10 mouse cellular contexts compared by ENCODE assay signal in genomic region chr10:14511904-14512663, GRCm38 (mm10). TPM values are rescaled to one million over a fixed set of nuclear protein-coding genes. Genes with fewer than 3 reads are reported as not detected.
DNase-seq lines count a peak whose midpoint lies in the region; ATAC-seq lines count a peak whose summit lies in the region.
"Had no signal": no experiment of that assay in that cellular context is flagged by ENCODE, and none has a peak within 500 bp of the region (broad histone marks: within the 10 kb centered on the region; RNA-seq: fewer than 3 reads in every experiment).

No protein-coding gene starts in this region.

- ATAC-seq in lung, embryonic 15.5 days (ENCODE audit: borderline replicate concordance, extremely low read depth, low FRiP score, low TSS enrichment), result peak; percentile 62; the same call in 1 of the 2 replicates
- ATAC-seq in embryonic facial prominence, embryonic 11.5 days (replicated peaks; ENCODE audit: insufficient number of reproducible peaks, low FRiP score, low TSS enrichment, low read depth), result peak; percentile 73; the same call in 1 of the 2 replicates
- ATAC-seq in hindbrain, embryonic 12.5 days (ENCODE audit: low FRiP score), result peak; percentile 66; the same call in 1 of the 2 replicates
- peak; percentile 72 for ATAC-seq in midbrain, embryonic 15.5 days (replicated peaks)
- ATAC-seq in megakaryocyte progenitor cell, adult 5-6 weeks (replicated peaks; ENCODE audit: poor library complexity), result no peak

- H3K4me2 ChIP-seq in lung, embryonic 15.5 days, result no peak overlapping the region
- H3K4me2 ChIP-seq in embryonic facial prominence, embryonic 11.5 days (ENCODE audit: low read depth, low read length), result no peak overlapping the region
- no peak overlapping the region for H3K4me2 ChIP-seq in hindbrain, embryonic 12.5 days (replicated peaks)
- H3K4me2 ChIP-seq in midbrain, embryonic 15.5 days, result no peak overlapping the region

- H3K9ac ChIP-seq in lung, embryonic 15.5 days, result no peak overlapping the region
- H3K9ac ChIP-seq in embryonic facial prominence, embryonic 11.5 days (replicated peaks; ENCODE audit: low read length), result no peak overlapping the region
- H3K9ac ChIP-seq in hindbrain, embryonic 12.5 days, result no peak overlapping the region
- H3K9ac ChIP-seq in midbrain, embryonic 15.5 days, result no peak overlapping the region

- DNase-seq in lung, postnatal 14 days, result no peak
- DNase-seq in embryonic facial prominence, embryonic 11.5 days (ENCODE audit: low spot score), result no peak
- no peak for DNase-seq in right cerebral cortex, postnatal 14 days
- no peak for DNase-seq in heart, postnatal 14 days
- DNase-seq: kidney, postnatal 14 days had no signal

- no peaks in the 10 kb centered on the region for H3K9me3 ChIP-seq in lung, embryonic 15.5 days
- no peaks in the 10 kb centered on the region for H3K9me3 ChIP-seq in embryonic facial prominence, embryonic 11.5 days (replicated peaks; ENCODE audit: control insufficient read depth, low read length)
- H3K9me3 ChIP-seq in hindbrain, embryonic 12.5 days (replicated peaks), result no peaks in the 10 kb centered on the region
- H3K9me3 ChIP-seq in midbrain, embryonic 15.5 days, result no peaks in the 10 kb centered on the region

- H3K36me3 ChIP-seq in lung, embryonic 15.5 days, result no peaks in the 10 kb centered on the region
- no peaks in the 10 kb centered on the region for H3K36me3 ChIP-seq in embryonic facial prominence, embryonic 11.5 days (replicated peaks; ENCODE audit: control insufficient read depth, insufficient read depth, low read depth, low read length)
- no peaks in the 10 kb centered on the region for H3K36me3 ChIP-seq in hindbrain, embryonic 12.5 days
- H3K36me3 ChIP-seq in midbrain, embryonic 15.5 days (replicated peaks), result no peaks in the 10 kb centered on the region

- H3K27me3 ChIP-seq in lung, embryonic 15.5 days, result no peaks in the 10 kb centered on the region
- no peaks in the 10 kb centered on the region for H3K27me3 ChIP-seq in embryonic facial prominence, embryonic 11.5 days (ENCODE audit: control insufficient read depth, insufficient read depth, low read length)
- no peaks in the 10 kb centered on the region for H3K27me3 ChIP-seq in hindbrain, embryonic 12.5 days
- no peaks in the 10 kb centered on the region for H3K27me3 ChIP-seq in midbrain, embryonic 15.5 days (replicated peaks)

- H3K4me3 ChIP-seq in lung, embryonic 15.5 days, result no peak overlapping the region
- no peak overlapping the region for H3K4me3 ChIP-seq in embryonic facial prominence, embryonic 11.5 days (ENCODE audit: low read depth, low read length)
- no peak overlapping the region for H3K4me3 ChIP-seq in hindbrain, embryonic 12.5 days
- no peak overlapping the region for H3K4me3 ChIP-seq in midbrain, embryonic 15.5 days
- H3K4me3 ChIP-seq: left cerebral cortex, adult 2 months had no signal

- WGBS in lung, embryonic 15.5 days, result 55% methylated on average over 2 of the region's 2 CpGs
- 34% methylated on average over 2 of the region's 2 CpGs for WGBS in embryonic facial prominence, embryonic 11.5 days
- WGBS in hindbrain, embryonic 12.5 days, result 28% methylated on average over 2 of the region's 2 CpGs
- 15% methylated on average over 2 of the region's 2 CpGs for WGBS in midbrain, embryonic 15.5 days

- peaks cover 13% of the 10 kb centered on the region for H3K4me1 ChIP-seq in lung, embryonic 15.5 days
- no peaks in the 10 kb centered on the region for H3K4me1 ChIP-seq in embryonic facial prominence, embryonic 11.5 days (ENCODE audit: control insufficient read depth, insufficient read depth, low read length)
- H3K4me1 ChIP-seq in hindbrain, embryonic 12.5 days, result peaks cover 4% of the 10 kb centered on the region; the same call in 1 of the 2 replicates
- no peaks in the 10 kb centered on the region for H3K4me1 ChIP-seq in midbrain, embryonic 15.5 days

- peak overlapping the region; percentile 58 for H3K27ac ChIP-seq in lung, embryonic 15.5 days
- H3K27ac ChIP-seq in embryonic facial prominence, embryonic 11.5 days (replicated peaks; ENCODE audit: low read depth, low read length), result no peak overlapping the region
- H3K27ac ChIP-seq in hindbrain, embryonic 12.5 days, result no peak overlapping the region
- no peak overlapping the region for H3K27ac ChIP-seq in midbrain, embryonic 15.5 days
- H3K27ac ChIP-seq: left cerebral cortex, adult 2 months had no signal

- intact Hi-C loops in heart, postnatal 14 days (cut with DNase I), result no loop called here

RNA-seq across cellular contexts. Expression of gene Adgrg6, which starts 33.4 kb away (rescaled TPM):
- polyA plus RNA-seq in lung, embryonic 15.5 days (2015; fragmentation: Nextera tagmentation; extraction: Ambion mirVana), result 23.4 and 23.7 TPM in 2 replicates
- 1.4 and 3.5 TPM in 2 replicates for polyA plus RNA-seq in embryonic facial prominence, embryonic 11.5 days (2014; fragmentation: Nextera tagmentation; extraction: Ambion mirVana)
- polyA plus RNA-seq in hindbrain, embryonic 12.5 days (2016; fragmentation: Nextera tagmentation; extraction: Ambion mirVana), result 4.2 and 5.3 TPM in 2 replicates
- polyA plus RNA-seq in midbrain, embryonic 15.5 days (2015; fragmentation: Nextera tagmentation; extraction: Ambion mirVana), result 0.82 and 1.6 TPM in 2 replicates
- 0.32 and 0.59 TPM in 2 replicates for total RNA-seq in megakaryocyte progenitor cell, adult 5-6 weeks (2015)
- total RNA-seq in megakaryocyte progenitor cell, adult 5-6 weeks (2017), result 0.30 and 0.75 TPM in 2 replicates
- 1 to 10 TPM; 2.7 to 3.5 TPM for total RNA-seq in heart, postnatal 14 days (2021)
